Mouse (Mus musculus) intestine, embryonic 15.5 days (tissue): Measurements from ENCODE around the gene Cgrrf1. TPM values are rescaled to one million over a fixed set of nuclear protein-coding genes. Genes with fewer than 3 reads are reported as not detected.

ENCODE experiments used
- ATAC-seq: fragments of 200-750 bp; cut with Nextera tagmentation; 2 replicates; pipeline ENCODE4 v1.8.0; 2017; ENCODE audit warnings: moderate TSS enrichment, moderate library complexity
- H3K27ac ChIP-seq: fragments of 300-500 bp; sonication (generic); 2 replicates; pipeline ENCODE4 v1.5.1; 2015; ENCODE audit warnings: mild to moderate bottlenecking, inconsistent platforms
- H3K27me3 ChIP-seq: fragments of 300-500 bp; sonication (generic); replicated peaks from 2 replicates; pipeline ENCODE4 v1.6.1; 2015; ENCODE audit warnings: inconsistent platforms
- H3K36me3 ChIP-seq: fragments of 300-500 bp; sonication (generic); 2 replicates; pipeline ENCODE4 v1.6.1; 2015; ENCODE audit warnings: inconsistent platforms
- H3K4me1 ChIP-seq: fragments of 300-500 bp; sonication (generic); replicated peaks from 2 replicates; pipeline ENCODE4 v1.6.1; 2015; ENCODE audit warnings: inconsistent platforms
- H3K4me2 ChIP-seq: fragments of 300-500 bp; sonication (generic); replicated peaks from 2 replicates; pipeline ENCODE4 v1.6.1; 2015; ENCODE audit warnings: mild to moderate bottlenecking, inconsistent platforms
- H3K4me3 ChIP-seq: fragments of 300-500 bp; sonication (generic); replicated peaks from 2 replicates; pipeline ENCODE4 v1.5.1; 2015; ENCODE audit warnings: inconsistent platforms
- H3K9ac ChIP-seq: fragments of 300-500 bp; sonication (generic); 2 replicates; pipeline ENCODE4 v1.6.1; 2015; ENCODE audit warnings: inconsistent platforms
- H3K9me3 ChIP-seq: fragments of 300-500 bp; sonication (generic); 2 replicates; pipeline ENCODE4 v1.6.1; 2016; ENCODE audit warnings: inconsistent platforms
- WGBS: fragments of 180-500 bp; shearing (Covaris S2); methylation state at CpG from one replicate; pipeline ENCODE4 v1.1.7; 2015; 5-methylcytosine and 5-hydroxymethylcytosine counted together
- polyA plus RNA-seq: library from polyadenylated mRNA; unstranded; fragments of >200 nt; fragmentation: Nextera tagmentation; extraction: Ambion mirVana; gene quantifications from 2 replicates; pipeline ENCODE4 v1.2.1, GENCODE M21; 2015

Gene Cgrrf1
- polyA plus RNA-seq, 1 experiment from 2014 or later: 21.6 TPM

DNA sequence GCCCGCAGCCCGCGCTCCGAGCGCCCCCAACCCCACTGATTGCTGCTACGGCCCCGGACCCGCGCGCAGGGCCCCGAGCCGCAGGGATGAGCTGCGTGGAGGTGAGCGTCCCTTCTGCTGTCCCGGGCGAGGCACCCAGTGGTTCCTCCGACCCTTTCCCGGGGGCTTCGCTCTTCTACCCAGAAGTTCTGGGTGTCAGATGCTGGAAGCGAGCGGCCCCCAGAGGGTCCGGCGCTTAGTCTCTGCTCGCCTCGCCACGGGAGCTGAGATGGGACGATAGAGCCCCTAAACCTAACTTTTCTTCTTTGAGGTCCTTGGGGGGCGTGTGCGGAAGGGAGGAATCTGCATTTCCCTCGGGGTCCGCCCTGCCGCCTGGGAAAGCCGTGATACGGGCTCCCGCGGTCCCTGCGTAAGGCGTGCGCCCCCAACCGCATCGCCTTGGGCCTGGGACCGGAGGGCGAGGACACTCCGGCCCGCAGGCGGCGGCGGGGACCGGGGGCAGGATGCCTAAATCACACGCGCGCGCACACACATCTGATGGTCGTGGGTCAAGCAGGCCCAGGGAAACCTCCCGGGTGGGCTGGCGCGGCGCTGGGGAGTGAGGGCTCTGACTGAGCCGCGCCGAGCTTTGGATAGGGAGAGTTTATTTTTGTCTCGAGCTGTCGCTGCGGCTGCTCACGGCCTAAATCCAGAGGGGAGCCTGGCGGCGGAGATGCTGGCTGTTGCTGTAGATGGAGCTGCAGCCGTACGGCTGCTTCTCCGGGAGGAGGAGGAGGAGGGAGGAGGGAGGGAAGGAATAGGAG is 51.3 kb downstream of the Cgrrf1 start:
- Histone ChIP-seq H3K27ac (peak overlapping the region; percentile 94), H3K9me3 (no peaks in the 10 kb centered on the region), H3K27me3 (no peaks in the 10 kb centered on the region), H3K4me3 (peak overlapping the region; percentile 64), H3K9ac (peak overlapping the region; percentile 74), H3K4me1 (peaks cover 18% of the 10 kb centered on the region), H3K4me2 (peak overlapping the region; percentile 99), H3K36me3 (no peaks in the 10 kb centered on the region)
- ATAC-seq: peak; percentile 20
- under 1% methylated on average over 69 of the region's 70 CpGs for WGBS

DNA sequence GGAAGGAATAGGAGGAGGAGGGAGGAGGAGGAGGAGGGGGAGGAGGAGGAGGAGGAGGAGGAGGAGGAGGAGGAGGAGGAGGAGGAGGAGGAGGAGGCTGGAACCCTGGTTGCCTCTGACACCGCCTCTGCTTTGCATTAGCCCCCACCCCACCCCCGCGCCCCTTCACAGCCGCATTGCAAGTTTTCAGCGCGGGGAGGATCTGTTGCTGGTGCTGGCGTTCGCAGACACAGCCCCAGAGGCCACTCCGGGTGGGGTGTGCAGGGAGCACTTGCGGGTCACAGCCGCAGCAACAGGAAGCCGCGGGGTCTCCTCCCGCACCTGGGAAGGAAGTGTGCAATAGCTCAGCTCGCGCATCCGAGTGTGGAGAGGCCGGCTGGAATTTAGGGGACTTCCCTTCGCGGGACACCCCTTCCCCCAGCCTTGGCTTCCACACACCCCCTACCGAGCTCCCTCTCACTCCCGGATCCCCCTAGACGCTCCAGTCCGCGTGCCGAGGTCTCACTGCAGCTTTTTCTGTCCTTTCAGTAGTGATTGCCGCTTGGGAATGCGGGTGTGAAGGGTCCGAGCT is 52.0 kb downstream of the Cgrrf1 start:
- Histone ChIP-seq H3K9me3 (no peaks in the 10 kb centered on the region), H3K4me3 (peak overlapping the region; percentile 64), H3K27ac (peak overlapping the region; percentile 90), H3K27me3 (no peaks in the 10 kb centered on the region), H3K4me2 (peak overlapping the region; percentile 99), H3K9ac (peak overlapping the region; percentile 67), H3K36me3 (no peaks in the 10 kb centered on the region), H3K4me1 (peaks cover 18% of the 10 kb centered on the region)
- under 1% methylated on average over 29 of the region's 29 CpGs for WGBS
- ATAC-seq: peak; percentile 16; the same call in 1 of the 2 replicates

GRCm38 (mm10) chr14:46884701-46885428 is 52.9 kb downstream of the Cgrrf1 start:
- under 1% methylated on average over 47 of the region's 52 CpGs for WGBS
- Histone ChIP-seq H3K36me3 (no peaks in the 10 kb centered on the region), H3K4me2 (peak overlapping the region; percentile 99), H3K9me3 (no peaks in the 10 kb centered on the region), H3K4me3 (peak overlapping the region; percentile 64), H3K27ac (peak overlapping the region; percentile 90), H3K4me1 (peaks cover 18% of the 10 kb centered on the region), H3K9ac (peak overlapping the region; percentile 67), H3K27me3 (no peaks in the 10 kb centered on the region)
- ATAC-seq: peak; percentile 48

- Histone ChIP-seq H3K27ac (peak overlapping the region; percentile 90; the same call in 1 of the 2 replicates), H3K4me3 (peak overlapping the region; percentile 64), H3K27me3 (no peaks in the 10 kb centered on the region), H3K36me3 (no peaks in the 10 kb centered on the region), H3K9ac (peak overlapping the region; percentile 6; the same call in 1 of the 2 replicates), H3K9me3 (no peaks in the 10 kb centered on the region), H3K4me2 (peak overlapping the region; percentile 99), H3K4me1 (peaks cover 18% of the 10 kb centered on the region)
- no peak for ATAC-seq
- WGBS: 4% methylated on average over 7 of the region's 7 CpGs
Measured at GRCm38 (mm10) chr14:46885429-46885755, 53.5 kb downstream of the Cgrrf1 start.

DNA sequence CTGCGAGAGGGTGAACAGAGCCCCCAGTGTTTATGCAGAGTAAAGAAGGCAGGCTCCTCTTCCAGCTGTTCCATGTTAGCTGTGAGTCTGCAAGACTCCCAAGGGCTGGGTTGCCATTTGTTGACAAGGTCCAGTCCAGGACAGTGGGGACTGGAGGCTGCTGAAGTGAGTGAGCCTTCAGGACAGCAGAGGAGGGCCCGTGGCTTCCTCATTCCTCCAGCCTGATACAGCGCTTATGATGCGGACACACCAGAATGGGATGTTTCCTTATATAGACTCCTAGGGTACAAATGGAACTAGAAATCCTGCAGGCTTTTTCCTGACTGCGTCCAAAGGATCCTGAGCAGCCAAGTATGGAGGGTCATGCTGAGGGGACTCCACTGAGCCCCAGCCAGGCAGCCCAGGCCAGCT is 54.0 kb downstream of the Cgrrf1 start:
- no peaks in the 10 kb centered on the region for H3K36me3 ChIP-seq
- H3K27me3 ChIP-seq: no peaks in the 10 kb centered on the region
- H3K4me2 ChIP-seq: peak overlapping the region; percentile 99
- H3K4me1 ChIP-seq: peaks cover 18% of the 10 kb centered on the region
- H3K4me3 ChIP-seq: peak overlapping the region; percentile 64
- 19% methylated on average over 5 of the region's 5 CpGs for WGBS
- peak overlapping the region; percentile 90 for H3K27ac ChIP-seq
- peak overlapping the region; percentile 6; the same call in 1 of the 2 replicates for H3K9ac ChIP-seq
- 0 out of 2 replicates have a peak, but pooled peaks have one; percentile 9 for ATAC-seq
- H3K9me3 ChIP-seq: no peaks in the 10 kb centered on the region

- 66% methylated on average over 4 of the region's 4 CpGs for WGBS
- no peak for ATAC-seq
- H3K36me3 ChIP-seq: no peaks in the 10 kb centered on the region
Measured at GRCm38 (mm10) chr14:46889096-46889495, 57.2 kb downstream of the Cgrrf1 start.

DNA sequence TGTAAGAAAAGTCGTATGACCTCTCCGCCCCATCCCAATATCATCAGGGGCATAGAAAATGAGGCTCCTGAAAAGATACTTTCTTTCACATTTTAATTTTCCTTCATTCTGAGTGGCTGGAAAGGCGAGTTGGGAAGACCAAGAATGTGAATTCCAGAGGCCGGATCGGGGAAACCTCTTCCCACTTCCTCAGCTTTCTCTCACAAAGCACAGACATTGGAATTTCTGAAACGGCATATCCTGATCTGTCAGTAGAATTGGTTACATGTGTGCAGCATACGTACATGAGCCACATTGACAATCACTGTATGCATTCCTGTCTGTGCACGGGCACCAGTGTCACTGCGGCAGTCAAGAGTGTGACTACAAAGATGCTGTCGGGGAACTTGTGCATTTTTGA is 62.0 kb downstream of the Cgrrf1 start:
- no peak overlapping the region for H3K27ac ChIP-seq
- H3K27me3 ChIP-seq: no peaks in the 10 kb centered on the region
- no peak overlapping the region for H3K4me3 ChIP-seq
- no peak for ATAC-seq
- no peak overlapping the region for H3K9ac ChIP-seq
- H3K9me3 ChIP-seq: no peaks in the 10 kb centered on the region
- no peaks in the 10 kb centered on the region for H3K36me3 ChIP-seq
- H3K4me1 ChIP-seq: peaks cover 5% of the 10 kb centered on the region; the same call in 1 of the 2 replicates
- WGBS: 78% methylated on average over 10 of the region's 10 CpGs
- no peak overlapping the region for H3K4me2 ChIP-seq

More at GRCm38 (mm10) chr14:46889096-46889495, 57.2 kb downstream of the Cgrrf1 start:
- Histone ChIP-seq H3K4me2 (no peak overlapping the region), H3K4me1 (peaks cover 12% of the 10 kb centered on the region; the same call in 1 of the 2 replicates), H3K9ac (no peak overlapping the region), H3K27me3 (no peaks in the 10 kb centered on the region), H3K4me3 (no peak overlapping the region), H3K27ac (no peak overlapping the region), H3K9me3 (no peaks in the 10 kb centered on the region)

DNA sequence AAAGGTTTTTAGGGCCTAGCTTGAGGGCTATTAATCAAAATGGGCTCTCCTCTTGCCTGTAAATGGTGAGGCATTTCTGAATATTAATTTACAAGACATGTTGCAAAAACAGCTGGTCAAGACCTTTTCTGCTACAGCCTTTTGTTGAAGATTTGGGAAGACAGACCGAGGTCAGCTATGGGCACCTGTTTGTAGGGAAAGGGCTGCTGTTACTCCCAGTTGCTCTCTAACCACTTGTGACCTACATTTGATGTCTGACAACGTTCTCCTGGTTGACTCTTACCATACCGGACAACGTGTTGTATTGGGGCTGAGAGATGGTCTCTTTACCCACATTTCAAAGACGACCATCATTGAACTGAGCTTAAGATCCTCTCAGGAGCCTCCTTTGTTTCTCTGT is 66.0 kb downstream of the Cgrrf1 start:
- Histone ChIP-seq H3K27me3 (no peaks in the 10 kb centered on the region), H3K27ac (no peak overlapping the region), H3K9ac (no peak overlapping the region), H3K4me1 (peaks cover 5% of the 10 kb centered on the region; the same call in 1 of the 2 replicates), H3K36me3 (no peaks in the 10 kb centered on the region), H3K4me2 (no peak overlapping the region), H3K9me3 (no peaks in the 10 kb centered on the region), H3K4me3 (no peak overlapping the region)
- 84% methylated on average over 5 of the region's 5 CpGs for WGBS
- no peak for ATAC-seq

DNA sequence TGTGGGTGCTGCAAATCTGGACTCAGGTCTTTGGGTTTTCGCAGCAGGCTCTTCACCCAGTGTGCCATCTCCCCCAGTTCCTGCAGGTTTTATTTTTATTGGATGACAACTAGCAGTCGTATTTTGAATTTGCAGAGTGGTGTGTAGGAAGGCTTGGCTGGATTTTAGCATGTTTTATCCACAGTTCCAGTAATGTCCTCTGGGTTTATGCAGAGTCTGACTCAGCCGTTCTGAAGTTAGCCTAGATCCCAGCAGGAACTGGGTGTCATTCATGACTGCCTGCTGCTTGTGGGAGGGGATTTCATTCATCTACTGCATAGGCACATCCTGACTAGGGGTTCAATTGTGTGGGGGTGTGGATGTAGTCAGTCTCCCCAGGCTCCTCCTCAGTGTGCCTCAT is 66.7 kb downstream of the Cgrrf1 start:
- Histone ChIP-seq H3K27me3 (no peaks in the 10 kb centered on the region), H3K4me3 (no peak overlapping the region), H3K36me3 (no peaks in the 10 kb centered on the region), H3K9me3 (no peaks in the 10 kb centered on the region), H3K4me1 (peaks cover under 1% of the 10 kb centered on the region; the same call in 1 of the 2 replicates), H3K9ac (no peak overlapping the region), H3K4me2 (no peak overlapping the region), H3K27ac (no peak overlapping the region)
- 70% methylated on average over 3 of the region's 3 CpGs for WGBS
- no peak for ATAC-seq

DNA sequence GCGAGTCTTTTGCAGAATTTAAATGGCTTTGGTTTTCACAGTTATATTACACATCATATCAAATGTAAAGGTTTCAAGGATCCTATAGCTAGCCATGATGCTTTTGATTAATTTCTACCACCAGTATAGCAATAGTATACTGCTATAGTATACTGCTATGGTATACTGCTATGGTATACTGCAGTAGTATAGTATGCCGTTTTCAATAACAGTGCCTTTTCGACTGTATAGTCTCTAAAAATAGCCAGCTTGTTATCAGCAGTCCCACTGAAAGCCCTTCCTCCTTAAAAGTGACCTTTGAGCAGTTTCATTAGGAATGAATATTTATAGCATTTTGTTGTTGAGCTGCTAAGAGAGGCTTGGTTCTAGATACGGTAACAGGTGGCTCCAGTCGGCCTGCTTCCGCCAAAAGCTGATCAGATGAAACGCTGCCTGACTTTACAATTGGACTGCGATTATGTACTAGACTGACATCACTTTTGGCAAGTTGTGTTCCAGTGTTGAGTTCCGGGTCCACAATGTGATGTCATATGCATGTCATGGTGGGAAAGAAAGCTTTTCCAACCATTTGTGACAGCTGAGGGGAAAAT is 70.7 kb downstream of the Cgrrf1 start:
- no peaks in the 10 kb centered on the region for H3K27me3 ChIP-seq
- H3K9me3 ChIP-seq: no peaks in the 10 kb centered on the region
- H3K4me1 ChIP-seq: no peaks in the 10 kb centered on the region
- no peak overlapping the region for H3K4me2 ChIP-seq
- 83% methylated on average over 9 of the region's 9 CpGs for WGBS
- H3K9ac ChIP-seq: no peak overlapping the region
- no peak overlapping the region for H3K4me3 ChIP-seq
- H3K27ac ChIP-seq: no peak overlapping the region
- ATAC-seq: 0 out of 2 replicates have a peak, but pooled peaks have one; percentile 20
- H3K36me3 ChIP-seq: no peaks in the 10 kb centered on the region
